Mouse (Mus musculus): ENCODE measurements around the gene Gm5108. TPM values are rescaled to one million over a fixed set of nuclear protein-coding genes. Genes with fewer than 3 reads are reported as not detected.

The Gm5108 gene
- total RNA-seq, 2 experiments from 2014 or later = not detected

DNA sequence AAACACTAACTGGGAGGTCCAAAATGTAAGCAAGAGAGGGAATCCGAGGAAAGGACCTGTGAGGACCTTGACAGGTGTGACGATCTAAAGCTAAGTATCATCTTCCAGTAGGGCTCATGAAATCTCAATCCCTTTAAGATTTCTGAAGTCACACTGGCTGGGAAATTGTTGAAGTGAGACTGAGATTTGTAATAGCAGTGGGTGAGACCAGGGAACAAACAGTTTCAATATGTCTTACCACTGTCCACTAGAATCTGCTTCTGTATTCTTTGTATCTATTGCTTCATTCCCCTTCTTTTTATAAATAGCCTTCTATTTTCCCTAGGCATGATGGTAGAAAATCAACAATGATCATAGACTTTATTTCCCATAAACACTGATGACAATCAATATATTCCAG is 79.4 kb downstream of the Gm5108 start:
- ATAC-seq (replicated peaks; ENCODE audit: poor library complexity) = peak; percentile 55

Other genes with a start within 250 kb of the Gm5108 start
- 47.8 and 66.9 TPM in 2 replicates for gene Atp8a1, start 94.2 kb upstream of the Gm5108 start, total RNA-seq (2015)
- 32.0 and 37.8 TPM in 2 replicates for gene Atp8a1, start 94.2 kb upstream of the Gm5108 start, total RNA-seq (2017)
- not detected in 2 replicates for gene Gm21905, start 4.8 kb downstream of the Gm5108 start, total RNA-seq (2015)
- gene Gm21905, start 4.8 kb downstream of the Gm5108 start, total RNA-seq (2017) = not detected in 2 replicates
- not detected in 2 replicates for gene Grxcr1, start 90.2 kb downstream of the Gm5108 start, total RNA-seq (2015)
- not detected in 2 replicates for gene Grxcr1, start 90.2 kb downstream of the Gm5108 start, total RNA-seq (2017)